Mouse (Mus musculus) induced T-regulatory cell, adult 2 months (primary cell): Measurements from ENCODE around the gene Mrpl52.
A peak's percentile ranks its signal among the peaks of the same experiment; 100 is the strongest.

Experiments used
- DNase-seq: peaks from one replicate; pipeline ENCODE4 v3.0.0-alpha.2; 2012; ENCODE audit warnings: low read depth

Gene Mrpl52

GRCm38 (mm10) chr14:54432837-54433830 is 6.4 kb downstream of the Mrpl52 start:
- no peak for DNase-seq

DNA sequence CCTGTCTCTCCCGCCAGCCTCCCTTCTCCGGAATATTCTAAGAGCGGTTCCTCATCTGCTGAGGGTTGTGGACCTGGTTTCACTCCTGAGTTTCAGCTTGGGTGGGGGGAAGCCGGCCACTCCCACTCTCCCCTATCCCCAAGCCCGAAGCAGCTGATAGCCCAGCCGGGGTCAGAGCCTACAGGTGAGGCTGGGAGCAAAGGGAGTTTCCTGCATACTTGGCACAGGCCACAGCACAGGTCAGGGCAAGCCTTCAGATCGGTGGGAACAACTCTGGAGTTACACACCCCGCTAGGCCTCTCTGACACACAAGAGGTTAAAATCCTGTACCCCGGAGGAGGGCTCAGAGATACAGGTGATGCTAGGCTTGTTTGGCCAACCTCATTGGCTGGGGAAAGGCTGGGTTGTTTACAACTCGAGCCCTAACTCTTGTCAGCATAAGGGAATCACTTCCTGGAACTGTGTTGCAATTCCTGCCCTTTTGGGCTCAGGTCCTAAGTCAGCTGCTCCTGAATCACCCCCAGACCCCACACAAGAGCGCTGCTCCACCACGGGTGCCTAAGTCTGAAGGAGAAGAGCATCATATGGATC is 7.3 kb downstream of the Mrpl52 start:
- no peak for DNase-seq

- DNase-seq = no peak
Observed at GRCm38 (mm10) chr14:54435194-54435918, 8.6 kb downstream of the Mrpl52 start.

DNA sequence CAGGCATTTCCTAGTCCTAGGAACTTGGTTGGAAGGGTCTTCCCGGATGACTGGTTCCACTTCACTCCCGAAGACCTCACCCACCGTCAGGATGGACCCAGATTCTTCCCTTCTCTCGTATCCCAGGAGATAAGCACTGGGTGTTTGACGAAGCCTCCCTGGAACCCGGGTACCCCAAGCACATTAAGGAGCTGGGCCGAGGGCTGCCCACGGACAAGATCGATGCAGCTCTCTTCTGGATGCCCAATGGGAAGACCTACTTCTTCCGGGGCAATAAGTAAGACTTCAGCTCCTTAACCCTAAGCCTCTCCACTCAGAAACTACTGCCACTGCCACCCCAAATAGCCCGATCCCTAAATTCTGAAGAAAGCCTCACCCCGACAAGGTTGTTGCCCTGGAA is 12.4 kb downstream of the Mrpl52 start:
- no peak for DNase-seq

GRCm38 (mm10) chr14:54439610-54440009 is 12.9 kb downstream of the Mrpl52 start:
- no peak for DNase-seq

DNA sequence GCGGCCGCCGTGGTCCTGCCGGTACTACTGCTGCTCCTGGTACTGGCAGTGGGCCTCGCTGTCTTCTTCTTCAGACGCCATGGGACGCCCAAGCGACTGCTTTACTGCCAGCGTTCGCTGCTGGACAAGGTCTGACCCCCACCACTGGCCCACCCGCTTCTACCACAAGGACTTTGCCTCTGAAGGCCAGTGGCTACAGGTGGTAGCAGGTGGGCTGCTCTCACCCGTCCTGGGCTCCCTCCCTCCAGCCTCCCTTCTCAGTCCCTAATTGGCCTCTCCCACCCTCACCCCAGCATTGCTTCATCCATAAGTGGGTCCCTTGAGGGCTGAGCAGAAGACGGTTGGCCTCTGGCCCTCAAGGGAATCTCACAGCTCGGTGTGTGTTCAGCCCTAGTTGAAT is 13.8 kb downstream of the Mrpl52 start:
- no peak for DNase-seq

DNA sequence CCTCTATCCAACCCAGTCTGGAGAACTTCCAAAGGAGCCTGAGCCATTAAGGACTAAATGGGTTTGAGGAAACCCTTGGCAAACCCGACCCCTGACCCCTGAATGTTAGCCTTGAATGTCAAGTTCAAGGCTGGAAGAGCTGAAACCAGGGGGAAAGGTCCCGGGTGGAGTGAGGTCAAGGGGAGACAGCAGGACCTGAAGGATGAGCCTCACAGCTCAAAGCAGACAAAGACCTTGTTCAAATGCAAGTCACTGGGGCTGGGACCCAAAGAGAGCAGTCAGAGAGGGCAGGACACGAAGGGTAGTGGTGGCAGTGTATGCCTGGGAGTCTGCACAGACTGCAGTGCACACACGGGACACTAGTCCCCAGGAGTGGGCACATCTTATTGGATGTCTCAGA is 14.7 kb downstream of the Mrpl52 start:
- no peak for DNase-seq

- DNase-seq = no peak
Observed at GRCm38 (mm10) chr14:54442548-54442947, 15.8 kb downstream of the Mrpl52 start.

DNA sequence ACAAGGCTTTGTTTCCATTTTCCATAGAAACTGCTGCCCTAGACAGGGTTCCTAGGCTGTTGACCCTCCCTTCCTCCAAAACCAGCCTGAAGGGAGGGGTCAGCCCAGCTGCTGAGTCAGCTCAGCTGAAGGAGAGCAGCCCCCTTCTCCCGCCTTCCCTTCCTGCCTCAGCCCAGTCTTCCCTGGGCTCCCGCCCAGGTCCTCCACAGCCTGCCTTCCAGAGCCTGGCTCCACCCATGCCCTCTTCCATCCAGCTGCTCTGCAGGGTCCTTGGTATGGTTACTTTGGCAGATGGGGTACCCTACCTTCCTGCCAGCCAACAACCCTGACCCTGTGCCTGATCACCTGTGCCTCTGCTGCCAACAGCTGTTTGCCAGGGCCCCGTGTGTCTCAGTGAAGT is 16.5 kb downstream of the Mrpl52 start:
- no peak for DNase-seq

DNA sequence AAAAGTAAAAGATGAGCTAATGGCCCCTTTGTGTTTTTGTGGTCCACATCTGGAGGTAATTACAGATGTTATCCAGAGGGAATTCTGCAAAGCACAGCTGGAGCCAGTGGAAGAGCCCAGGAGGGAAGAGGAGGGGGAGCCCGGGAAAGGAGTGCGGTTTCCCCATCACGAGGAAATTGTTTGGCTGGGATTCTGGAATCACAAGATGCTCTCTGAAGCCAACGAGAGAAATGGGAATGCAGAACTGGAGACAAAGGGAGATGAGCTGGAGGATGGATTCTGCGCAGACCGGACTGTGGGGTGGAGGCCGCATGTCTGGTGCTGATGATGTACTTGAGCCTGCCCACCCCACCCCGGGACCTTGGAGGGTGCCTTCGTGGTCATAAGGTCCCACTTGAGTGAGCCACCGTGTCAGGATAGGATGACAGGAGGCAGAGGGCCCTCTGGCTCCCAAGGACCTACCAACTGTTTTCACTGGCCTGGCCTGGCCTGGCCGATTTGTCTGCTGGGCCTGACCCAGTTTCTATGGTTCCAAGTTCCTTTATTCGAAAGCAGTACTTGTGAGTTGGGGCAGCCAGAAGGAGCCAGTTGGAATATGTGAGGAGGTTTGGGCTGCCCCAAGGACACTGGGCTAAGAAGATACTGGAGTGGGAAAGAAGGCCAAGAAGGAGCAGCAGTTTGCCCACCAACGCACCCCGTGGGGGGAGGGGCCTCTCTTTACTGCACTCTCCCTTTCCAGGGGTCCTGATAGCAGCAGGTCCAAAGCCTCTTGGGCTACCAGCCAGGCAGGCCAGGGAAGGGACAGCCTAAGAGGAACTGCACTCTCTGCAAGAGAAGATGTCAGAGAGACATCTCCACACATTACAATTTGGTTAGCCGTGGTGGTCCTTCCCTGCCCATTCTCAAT is 17.3 kb downstream of the Mrpl52 start:
- DNase-seq = no peak

- DNase-seq = no peak
Observed at GRCm38 (mm10) chr14:54445476-54445875, 18.8 kb downstream of the Mrpl52 start.

DNA sequence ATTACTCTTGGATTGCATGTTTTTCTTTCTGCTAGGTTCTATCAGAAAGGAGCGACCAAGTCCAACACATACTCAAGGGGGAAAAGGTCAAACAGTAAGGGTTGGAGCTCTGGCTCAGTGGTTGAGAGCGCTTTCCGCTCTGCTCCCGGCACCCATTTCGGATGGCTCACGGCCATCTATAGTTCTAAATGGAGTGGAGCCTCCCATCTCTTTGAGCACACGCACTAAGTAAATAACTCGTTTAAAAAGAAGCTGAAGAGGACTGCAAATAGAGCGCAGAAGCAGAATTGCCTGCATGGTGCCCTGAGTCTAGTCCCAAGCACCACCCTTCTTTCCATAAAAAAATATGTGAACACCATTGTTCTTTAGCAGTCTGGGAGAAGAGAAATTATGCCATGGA is 26.9 kb downstream of the Mrpl52 start:
- DNase-seq = no peak

DNA sequence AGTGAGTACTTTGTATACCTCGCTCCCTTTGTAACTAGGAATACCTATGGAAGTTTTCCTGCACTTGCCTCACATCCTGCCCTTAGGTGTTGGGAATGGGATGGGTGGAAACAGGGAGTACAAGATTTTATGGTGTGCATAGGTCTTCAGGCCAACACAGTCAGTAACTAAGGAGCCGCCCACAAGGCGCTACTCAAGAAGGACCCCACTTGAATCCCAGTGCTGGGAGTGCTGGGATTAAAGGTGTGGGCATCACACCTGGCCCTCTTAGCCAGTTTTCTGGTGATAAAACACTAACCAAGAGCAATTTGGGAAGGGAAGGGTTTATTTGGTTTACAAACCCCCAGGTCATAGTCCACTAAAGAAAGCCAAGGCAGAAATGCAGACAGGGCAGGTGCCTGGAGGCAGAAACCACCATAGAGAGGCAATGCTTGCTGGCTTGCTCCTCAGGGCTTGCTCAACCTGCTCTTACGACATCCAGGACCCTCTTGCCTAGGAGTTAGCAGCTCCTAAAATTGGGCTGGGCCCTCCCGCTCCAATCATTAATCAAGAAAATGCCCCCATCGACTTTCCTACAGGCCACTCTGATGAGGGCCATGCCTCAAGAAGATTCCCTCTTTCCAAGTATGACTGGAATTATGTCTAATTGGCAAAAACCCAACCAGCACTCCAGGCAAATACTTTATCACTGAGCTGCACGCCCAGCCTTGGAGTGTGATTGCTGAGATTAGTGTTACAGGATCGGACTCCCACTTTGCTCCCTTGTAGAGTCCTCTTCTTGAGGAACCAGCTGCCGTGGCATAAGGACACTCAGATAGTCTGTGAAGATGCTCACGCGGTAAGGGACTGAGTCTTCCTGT is 28.2 kb downstream of the Mrpl52 start:
- no peak for DNase-seq

GRCm38 (mm10) chr14:54457907-54458569 is 31.3 kb downstream of the Mrpl52 start:
- no peak for DNase-seq

DNA sequence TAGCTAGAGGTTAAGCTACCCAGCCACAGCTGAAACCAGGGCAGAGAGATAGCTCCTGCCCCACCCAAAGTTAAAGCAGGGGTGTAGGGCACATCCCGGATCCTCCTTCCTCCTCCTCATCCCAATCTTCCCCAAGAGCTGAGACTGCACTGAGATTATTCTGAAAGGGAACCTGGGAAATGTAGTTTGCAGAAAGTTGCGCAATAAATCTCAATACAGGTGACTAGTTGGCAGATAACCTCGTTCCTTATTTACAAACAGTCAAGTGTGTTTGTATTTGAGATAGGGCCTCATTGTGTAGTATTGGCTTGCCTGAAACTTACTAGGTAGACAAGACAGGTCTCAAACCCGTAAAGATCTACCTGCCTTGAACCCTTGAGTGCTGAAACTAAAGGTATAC is 35.4 kb downstream of the Mrpl52 start:
- DNase-seq = peak; percentile 30

- peak; percentile 75 for DNase-seq
Observed at GRCm38 (mm10) chr14:54463108-54463958, 36.6 kb downstream of the Mrpl52 start.

- DNase-seq = peak; percentile 95
Observed at GRCm38 (mm10) chr14:54463959-54464292, 37.2 kb downstream of the Mrpl52 start, which contains the start of gene Lrp10. Lrp10 (plus strand) TSS chr14:54464137.

DNA sequence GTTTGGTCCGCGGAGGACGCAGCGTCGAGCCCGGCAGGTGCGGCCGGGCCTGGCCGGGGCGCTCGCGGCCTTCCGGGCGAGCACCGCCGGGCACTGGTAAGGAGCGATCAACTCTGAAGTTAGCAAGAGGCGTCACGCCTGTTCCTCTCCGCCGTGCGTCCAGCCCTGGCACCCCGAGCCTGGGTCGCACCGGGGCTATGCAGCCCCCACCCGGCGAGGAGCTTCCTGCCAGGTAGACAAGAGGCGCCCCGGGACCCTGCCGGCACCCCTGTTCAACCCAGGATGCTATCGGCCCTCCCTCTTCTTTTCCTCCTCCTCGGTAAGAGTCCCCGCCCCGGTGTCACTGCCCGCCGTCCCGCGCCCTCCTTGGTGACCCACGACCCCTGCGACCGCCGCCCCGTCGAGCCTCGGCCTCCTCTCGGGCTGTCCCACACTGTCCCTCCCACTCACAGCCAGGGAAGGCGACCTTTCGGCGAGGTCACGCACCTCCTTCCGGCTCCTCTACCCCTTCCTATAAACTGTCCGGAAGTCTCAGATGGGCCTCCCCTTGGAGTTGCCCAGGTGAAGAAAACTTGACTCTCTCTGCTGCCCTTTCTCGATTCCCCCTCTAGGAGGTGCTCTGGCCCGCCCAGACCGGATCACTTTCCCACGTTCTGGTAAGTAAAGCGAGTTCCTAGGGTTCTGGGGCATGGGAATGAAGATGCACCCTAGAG is 37.7 kb downstream of the Mrpl52 start:
- DNase-seq = peak; percentile 92

- DNase-seq = no peak
Observed at GRCm38 (mm10) chr14:54471467-54471866, 44.8 kb downstream of the Mrpl52 start.
